Mouse (Mus musculus) retina, postnatal 7 days (tissue): Measurements from ENCODE around the gene Dqx1.

Experiments
- DNase-seq: peaks from one replicate; pipeline ENCODE4 v3.0.0-alpha.2; 2012; ENCODE audit warnings: low read depth, low spot score

The Dqx1 gene

DNA sequence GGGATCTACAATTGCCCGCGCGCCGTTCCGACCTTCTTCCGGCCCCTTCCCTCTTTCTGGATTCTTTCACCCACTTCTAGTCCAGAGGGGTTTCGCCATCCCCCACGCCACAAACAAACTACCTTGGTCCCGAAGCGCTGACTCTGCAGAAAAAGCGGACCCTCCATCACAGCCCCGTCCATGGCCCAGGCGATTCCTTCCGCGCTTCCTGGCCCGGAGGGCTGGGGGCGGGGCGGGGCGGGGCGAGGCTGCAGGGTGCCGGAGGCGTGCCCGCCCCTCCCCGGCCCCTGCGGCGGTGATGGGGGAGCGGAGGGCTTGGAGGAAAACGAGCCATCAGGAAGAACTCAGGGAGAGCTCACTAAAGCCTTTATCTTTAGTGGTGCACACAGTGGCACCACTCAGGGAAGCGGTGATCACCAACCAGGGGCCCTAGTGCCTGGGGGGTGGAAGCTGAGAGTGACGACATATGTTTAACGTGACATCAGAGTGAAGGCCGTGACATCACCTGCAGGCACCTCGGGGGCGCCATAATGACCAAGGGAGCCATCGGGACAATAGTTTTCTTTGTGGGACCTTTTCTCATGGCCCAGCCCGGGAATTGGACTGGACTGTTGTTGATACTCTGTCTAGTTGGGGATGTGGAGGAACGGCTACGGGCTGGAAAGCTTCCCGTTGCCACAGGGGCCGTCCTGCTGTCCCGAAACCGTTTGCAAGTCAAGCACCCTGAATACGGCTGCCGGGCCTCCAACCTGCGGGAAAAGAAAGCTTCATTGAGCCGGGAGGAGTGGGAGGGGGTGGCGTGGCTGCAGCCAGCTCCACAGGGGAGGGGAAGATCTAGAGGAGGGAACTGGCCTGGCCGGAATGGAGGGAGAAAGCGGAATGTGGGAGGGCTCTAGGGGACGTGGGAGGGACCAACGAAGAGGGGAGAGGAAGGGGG lies 24.1 kb upstream of the Dqx1 start, which contains the start of the genes Dok1 and Loxl3:
TSS of gene Dok1 (minus strand) at position 223 of the 937 bp plus-strand sequence.
TSS of gene Loxl3 (plus strand) at position 925 of the 937 bp plus-strand sequence.
- no peak for DNase-seq

DNA sequence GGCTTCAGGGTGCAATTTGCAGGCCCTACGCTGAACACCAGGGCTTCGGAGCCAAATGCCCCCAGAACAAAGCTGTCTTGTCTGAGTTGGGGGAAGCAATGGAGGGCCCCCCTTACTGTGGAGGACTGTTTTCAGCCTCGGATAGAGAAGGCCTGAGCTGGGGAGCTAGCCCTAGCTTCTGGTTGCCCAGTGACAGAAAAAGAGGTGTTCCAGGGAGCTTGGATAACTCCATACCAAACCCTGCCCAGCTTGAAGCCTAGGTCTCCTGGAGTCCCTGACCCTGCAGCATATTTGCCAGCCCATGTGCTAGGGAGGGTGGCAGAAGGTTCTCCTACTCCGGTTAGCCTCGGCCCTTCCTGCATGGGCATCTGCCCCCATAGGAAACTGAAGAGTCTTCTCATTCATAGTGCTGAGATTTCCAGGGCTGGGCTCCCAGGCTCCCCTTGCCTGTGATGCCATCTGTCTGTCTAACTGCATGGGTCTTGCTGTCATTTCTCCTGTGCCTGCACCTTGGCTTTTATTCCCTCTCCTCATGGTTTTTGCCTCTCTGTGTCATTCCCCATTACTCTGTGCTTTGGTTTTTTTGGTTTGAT lies 23.1 kb upstream of the Dqx1 start:
- no peak for DNase-seq

DNA sequence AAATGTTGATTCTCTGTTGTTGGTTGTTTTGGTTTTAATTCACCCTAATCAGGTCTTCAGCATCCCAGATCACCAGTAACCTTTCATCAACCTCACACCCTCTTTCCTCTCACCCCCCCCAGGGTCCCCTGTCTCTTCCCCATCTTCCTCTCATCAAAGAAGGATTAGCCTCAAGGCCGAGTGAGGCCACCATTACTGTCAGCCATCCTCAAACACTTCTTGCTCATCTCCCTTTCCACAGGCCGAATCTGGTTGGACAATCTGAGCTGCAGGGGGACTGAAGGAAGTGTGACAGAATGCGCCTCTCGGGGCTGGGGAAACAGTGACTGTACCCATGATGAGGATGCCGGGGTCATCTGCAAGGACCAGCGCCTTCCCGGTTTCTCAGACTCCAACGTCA lies 20.5 kb upstream of the Dqx1 start:
- no peak for DNase-seq

DNA sequence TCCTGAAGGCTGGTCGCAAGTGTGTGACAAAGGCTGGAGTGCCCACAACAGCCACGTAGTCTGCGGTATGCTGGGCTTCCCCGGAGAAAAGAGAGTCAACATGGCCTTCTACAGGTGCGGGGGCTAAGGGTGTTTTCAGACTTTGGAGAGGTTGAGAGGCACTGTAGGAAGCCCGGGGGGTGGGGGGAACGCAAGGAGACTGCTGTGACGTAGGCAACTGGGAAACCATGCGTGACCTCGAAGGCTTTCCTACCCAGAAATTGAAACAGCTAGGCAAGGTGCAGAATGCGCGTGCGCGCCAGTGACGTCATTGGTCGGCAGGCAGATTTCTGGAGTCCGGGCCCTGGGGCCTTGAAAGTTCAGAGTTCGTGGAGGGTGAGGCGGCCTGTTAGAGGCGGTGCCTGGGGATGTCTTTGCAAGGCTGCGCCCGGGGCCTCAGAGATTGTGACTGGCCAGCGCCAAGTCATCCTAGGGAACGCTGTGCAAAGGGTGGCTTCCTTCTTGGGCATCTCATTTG lies 19.1 kb upstream of the Dqx1 start:
- peak; percentile 68 for DNase-seq

DNA sequence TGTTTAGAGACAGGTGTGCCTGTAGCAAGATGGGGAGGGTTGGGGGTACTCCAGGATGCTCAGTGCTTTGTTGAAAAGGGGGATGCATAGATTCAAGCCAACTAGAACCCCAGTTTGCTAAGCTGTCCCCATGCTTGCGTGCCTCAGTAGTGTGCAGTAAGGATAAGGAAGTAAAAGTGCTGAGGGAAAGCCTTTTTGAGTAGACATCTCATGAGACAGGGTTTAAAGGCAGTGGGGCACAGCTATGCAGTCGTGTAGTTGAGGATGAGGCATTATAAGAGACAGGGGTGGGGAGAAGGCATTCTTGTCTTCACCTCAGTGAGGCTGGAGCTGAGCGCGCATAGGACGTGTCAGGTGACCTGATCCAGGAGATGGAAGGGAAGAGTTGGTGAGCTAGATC lies 17.0 kb upstream of the Dqx1 start:
- no peak for DNase-seq

DNA sequence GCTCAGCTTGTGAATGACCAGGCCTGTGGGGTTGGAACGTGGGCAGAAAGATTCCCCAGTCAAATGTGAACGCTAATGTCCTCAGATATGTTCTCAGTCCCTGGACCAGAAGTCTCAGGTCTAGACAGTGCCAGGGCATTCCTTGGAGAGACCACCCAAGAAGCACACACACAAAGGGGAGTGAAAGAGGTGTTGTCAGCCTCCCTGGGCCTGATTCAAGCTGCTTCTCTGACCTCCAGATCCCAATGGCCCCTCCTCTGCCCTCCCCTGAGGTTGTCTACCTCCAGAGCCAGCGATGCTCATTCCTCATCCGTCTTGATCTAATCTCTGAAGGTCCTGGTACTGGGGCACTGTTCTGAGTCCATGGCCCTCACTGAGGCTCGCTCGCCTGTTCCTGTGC lies 14.1 kb upstream of the Dqx1 start:
- no peak for DNase-seq

DNA sequence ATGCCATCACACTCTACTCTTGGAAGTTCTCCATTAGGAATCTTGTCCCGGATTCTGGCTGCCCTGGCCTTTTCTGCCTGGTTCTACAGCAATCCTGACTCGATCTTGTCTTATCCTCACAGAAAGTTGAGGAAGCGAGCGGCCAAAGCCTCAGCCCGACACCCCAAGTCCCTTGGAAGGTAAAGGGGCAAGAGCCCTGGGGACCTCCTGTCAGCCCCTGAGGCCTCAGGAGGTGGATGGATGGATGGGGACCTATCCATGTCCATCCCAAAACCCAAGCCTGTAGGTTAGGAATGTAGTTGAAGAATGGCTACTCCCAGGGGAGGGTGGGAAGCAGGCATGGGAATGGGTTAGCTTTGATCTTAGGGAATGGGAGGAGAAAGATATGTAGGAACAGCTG lies 13.7 kb upstream of the Dqx1 start:
- no peak for DNase-seq

DNA sequence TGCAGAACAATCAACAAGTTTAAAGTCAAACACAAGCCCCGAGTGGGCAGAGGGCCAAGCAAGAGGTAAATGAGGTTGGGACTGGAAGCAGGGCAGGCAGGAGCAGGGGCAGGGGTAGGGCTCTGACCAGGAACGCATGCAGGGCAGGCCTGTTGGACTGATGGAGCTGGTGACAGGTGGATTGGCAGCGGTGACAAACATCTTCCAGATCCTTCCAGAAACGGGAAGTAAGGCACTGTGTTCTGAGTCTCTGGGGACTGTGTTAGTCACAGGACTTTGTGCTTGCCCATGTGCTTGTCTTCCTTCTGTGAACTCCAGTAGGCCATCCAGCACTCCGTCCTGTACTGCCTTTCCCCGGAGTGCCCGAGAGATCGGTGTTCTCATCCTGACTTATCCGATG lies 12.9 kb upstream of the Dqx1 start:
- DNase-seq, result no peak

DNA sequence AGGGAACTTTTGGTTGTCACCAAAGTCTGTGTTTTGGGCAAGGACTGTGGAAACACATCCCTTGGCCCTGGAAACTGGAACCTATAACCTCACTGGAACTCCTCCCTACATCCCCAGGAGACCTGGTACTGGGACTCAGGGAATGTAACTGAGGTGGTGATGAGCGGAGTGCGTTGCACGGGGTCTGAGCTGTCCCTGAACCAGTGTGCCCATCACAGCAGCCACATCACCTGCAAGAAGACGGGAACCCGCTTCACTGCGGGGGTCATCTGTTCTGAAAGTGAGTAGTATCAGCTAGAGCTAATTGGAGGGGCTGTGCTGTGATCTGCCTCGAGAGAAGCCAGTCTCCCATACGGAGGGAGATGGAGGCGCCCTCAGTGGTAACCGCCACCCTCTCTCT lies 8.3 kb upstream of the Dqx1 start:
- DNase-seq, result no peak

DNA sequence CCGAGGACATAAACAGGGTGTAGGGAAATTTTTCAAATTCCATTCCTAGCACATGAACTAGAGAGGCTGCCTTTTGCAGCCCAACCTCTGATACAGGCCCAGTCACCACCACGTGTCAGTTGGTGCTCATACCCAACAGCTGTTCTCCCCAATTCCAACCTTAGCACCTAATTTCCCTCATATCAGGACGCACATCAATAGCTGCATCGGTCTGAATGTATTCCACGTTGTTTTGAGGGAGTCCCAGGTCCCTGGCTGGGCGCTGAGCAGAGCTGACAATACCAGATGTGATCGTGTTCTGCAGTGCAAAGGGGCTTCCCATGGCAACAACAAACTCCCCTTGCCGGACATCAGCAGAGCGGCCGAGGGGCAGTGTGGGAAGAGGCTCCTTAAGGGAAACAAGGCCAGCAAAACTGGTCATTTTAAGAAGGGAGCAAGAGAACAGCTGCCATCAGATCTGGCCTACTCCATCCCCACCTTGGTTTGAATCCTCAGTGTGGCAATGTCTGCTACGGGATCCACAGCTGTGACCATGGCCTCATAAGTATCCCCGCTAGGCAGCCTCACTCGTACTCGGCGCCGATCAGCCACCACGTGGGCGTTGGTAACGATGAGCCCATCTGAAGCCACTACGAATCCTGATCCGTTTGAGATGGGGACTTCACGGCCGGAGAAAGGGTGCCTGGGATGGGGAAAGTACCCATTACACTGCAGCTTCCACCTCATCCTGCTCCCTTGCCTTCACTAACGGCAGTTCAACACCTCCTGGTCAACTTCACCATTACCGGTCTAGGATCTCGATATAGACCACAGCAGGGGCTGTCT lies 4.3 kb upstream of the Dqx1 start:
- no peak for DNase-seq

DNA sequence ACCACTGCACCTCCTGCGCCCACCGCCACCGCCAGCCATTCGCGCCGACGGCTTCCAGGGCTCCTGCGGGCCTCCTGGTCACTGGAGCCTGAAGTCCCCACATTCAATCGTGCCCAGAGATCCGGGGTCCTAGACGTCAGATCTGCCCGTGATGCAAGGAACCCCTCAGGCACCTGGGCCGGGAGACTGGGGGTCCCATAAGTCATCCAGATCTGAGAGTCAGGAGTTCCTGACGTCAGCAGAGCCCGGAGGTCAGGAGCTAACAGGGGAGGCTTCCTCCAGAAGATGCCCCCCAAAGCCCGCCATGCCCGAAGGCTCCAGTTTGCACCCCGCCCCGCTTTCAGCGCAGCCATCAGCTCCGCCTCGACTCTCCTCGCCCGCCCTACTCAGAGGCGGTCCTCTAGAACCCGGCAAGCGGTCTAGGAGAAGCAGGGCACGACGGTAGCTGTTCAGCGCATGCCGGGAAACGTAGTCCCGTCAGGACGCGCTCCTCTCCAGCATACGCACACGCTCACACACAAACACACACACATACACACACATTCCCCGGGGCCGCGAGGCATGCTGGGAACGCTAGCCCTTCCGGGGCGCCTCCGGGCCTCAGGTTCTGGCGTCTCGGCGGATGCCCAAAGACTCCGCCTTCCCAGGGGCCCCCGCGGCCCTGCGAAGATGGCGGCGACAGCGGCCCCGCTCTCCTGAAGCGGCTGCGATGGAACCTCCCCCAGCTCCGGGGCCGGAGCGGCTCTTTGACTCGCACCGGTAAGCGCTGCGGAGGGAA lies 3.4 kb upstream of the Dqx1 start, which contains the start of gene Aup1:
TSS of gene Aup1 (plus strand) at position 448 of the 778 bp plus-strand sequence.
- peak; percentile 98 for DNase-seq

DNA sequence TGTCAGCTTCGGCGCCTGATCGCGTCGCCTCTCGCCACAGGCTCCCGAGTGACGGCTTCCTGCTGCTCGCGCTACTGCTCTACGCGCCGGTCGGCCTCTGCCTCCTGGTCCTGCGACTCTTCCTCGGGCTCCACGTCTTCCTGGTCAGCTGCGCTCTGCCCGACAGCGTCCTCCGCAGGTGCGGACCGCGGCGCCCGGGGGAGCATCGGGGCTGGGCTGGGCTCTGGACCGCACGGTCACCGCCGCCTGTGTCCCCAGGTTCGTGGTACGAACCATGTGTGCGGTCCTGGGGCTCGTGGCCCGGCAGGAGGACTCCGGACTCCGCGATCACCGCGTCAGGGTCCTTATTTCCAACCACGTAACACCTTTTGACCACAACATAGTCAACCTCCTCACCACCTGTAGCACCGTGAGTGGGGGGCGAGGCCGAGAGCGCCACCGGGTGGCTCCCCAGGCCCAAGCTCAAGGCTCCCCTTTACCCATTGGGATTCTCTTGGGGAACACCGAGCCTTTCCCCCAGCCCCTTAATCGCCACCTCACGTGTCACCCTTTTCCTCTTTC lies 2.7 kb upstream of the Dqx1 start, which contains the start of gene Htra2:
TSS of gene Htra2 (minus strand) at position 403 of the 561 bp plus-strand sequence.
- no peak for DNase-seq

DNA sequence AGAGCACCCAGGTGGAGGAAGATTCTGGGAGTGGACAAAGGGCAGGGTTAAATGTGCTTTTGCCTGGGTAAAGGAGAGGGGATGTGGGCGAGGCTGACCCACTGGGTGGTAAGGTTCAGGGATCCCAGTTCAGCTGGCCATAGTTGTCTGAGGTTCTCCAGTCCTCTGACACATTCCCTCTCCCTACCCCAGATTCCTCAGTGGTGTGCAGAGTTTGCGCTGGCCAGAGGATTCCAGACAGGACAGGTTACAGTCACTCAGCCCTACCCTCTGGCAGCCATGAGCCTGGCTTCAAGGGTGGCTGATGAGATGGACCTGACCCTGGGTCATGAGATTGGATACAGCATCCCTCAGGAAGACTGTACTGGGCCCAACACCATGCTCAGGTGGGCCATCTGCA lies 1.1 kb downstream of the Dqx1 start:
- no peak for DNase-seq

DNA sequence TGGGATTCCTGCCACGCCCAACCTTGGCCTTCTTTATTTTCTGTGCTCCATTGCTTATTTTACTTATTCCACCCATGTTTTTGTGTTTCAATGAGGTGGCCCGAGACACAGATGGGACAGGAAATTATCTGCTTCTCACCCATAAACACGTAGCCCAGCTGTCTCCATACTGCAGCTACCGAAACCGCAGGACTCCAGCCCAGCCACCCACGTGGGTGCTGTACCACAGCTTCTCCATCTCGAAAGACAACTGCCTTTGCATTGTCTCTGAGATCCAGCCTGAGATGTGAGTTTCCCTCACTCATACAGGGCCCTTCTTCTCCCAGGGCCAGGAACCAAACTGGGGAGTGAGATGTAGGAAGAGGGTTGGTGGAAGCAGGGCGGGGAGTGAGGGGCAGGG lies 8.4 kb downstream of the Dqx1 start:
- no peak for DNase-seq

DNA sequence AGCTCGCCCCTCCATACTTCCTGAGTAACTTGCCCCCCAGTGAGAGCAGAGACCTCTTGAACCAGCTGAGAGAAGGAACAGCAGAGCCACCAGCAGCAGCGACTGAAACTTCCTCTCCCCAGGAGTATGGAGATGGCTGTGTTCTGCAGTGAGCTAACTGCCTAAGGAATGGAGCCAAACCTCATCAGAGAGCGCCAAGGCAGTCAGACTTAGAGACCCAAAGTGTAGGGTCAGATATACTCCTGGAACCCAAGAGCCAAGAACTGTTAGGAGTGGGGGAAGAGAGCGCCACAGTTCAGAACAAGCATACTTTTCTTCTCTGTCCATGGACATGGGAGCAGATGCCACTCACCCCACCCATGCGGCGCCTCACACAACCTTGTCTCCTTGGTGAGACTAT lies 8.8 kb downstream of the Dqx1 start:
- DNase-seq, result no peak

DNA sequence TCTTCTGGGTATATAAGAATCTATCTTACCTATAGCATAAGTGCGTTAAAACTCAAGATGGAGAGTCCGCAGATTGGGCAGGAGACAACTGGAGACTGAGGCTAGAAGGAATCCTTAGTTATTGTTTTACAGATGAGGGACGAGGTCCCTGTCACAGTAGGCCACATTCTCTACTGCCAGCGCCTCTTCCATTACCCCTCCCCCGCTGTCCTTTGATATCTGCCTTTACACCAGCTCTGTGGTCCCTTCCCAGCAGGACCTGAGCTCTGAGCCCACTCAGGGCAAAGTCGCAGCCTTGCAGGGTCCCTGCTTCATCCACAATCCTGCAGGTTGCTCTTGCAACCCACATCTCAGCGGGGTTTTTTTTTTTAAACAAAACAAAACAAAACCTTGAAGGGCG lies 10.6 kb downstream of the Dqx1 start:
- DNase-seq, result no peak

DNA sequence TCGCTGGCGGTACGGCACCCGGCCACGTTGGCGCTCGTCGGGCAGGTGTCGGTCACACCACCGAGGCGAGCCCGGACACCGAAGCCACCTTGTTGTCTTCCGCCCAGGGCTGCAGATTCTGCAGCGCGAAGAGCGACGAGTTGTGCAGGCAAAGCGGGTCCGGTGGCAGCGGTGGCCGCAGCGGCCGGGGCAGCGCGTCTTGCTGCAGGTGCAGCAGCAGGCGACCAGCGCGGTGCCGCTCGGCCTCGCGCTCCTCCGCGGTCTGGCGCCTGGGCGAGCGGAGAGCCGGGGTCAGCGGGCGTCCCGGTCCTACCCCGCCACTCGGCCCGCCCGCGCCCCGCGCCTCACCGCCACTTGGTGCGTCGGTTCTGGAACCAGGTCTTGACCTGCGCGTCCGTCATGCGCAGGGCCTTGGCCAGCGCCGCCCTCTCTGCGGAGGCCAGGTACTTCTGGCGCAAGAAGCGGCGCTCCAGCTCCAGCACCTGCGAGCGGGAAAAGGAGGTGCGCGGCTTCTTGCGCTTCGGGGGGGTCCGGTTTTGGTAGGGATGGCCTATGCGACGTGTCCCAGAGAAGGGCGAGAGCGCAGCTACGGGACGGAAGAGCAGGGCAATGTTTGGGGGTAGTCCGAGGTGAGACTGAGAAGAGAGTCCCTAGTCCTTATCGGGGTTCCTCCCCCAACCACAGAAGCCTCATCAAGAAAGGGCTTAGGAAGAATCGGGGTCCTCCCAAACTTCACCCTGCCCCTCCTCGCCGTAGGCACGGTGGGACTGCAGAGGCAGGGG lies 11.3 kb downstream of the Dqx1 start:
- DNase-seq, result no peak

DNA sequence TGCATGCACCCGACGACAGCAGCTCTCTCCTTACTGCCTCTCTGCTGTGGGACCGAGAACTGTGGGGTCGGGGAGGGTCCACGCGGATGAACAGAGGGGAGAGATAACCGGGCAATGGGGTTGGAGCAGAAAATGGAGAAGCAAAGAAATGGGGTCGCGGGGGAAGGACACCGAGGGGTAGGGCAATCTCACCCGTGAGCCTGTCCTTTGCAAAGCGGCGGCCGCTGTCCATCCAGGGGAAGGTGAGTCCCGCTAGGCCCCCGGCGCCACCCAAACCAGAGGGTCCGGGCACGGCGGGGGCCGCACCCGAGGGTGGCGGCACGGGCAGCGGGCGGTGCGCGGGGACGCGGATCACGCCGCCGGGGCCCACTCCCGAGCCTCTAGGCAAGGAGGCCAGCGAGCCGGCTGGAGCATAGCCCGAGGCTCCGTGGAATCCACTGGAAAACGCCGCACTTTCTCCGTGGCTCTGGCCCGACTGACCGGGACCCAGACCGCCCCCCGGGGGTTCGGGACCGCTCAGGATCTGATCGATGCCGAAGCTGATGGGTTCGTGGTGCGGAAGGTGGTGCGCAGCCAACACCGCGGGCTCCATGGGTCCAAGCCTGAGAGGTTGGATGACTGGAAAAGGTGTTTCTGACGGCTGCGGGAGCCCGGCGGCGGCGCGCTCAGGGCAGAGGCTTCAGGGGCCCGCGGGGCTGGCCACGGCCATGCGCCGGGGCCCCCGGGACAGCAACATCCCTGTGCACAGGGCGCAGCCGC lies 12.0 kb downstream of the Dqx1 start:
- DNase-seq, result no peak

DNA sequence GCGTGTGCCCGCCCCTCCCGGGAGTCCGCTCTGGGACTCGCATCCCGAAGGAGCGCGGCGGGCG lies 12.4 kb downstream of the Dqx1 start, which contains the start of gene Tlx2:
TSS of gene Tlx2 (minus strand) at position 47 of the 64 bp plus-strand sequence.
- no peak for DNase-seq
